Mouse (Mus musculus): Measurements from ENCODE around the gene Slc6a20a. TPM values are rescaled to one million over a fixed set of nuclear protein-coding genes. Genes with fewer than 3 reads are reported as not detected.

The Slc6a20a gene
- polyA plus RNA-seq, 1 experiment from 2014 or later: 4.7 TPM

DNA sequence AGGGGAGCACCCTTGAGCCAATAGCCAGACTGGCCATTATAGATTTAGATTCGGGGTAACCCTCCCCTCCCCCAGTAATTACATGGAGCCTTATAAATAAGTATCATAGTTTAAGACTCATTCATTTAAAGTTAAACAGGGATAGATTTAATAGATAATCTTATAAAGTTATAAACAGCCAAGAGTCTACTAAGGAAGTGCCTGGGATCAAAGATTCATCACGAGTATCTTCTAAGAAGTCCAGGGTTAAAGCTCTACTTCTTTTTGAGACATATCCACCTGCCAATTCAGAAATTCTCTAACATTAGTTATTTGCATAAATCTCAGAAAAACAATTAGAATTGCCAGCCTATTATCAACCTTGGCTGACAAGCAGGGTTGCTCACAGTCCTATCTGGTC is 53.9 kb downstream of the Slc6a20a start:
- WGBS: 88% methylated on average over 2 of the region's 2 CpGs
- no peak for ATAC-seq (ENCODE audit: insufficient read depth, low FRiP score)

DNA sequence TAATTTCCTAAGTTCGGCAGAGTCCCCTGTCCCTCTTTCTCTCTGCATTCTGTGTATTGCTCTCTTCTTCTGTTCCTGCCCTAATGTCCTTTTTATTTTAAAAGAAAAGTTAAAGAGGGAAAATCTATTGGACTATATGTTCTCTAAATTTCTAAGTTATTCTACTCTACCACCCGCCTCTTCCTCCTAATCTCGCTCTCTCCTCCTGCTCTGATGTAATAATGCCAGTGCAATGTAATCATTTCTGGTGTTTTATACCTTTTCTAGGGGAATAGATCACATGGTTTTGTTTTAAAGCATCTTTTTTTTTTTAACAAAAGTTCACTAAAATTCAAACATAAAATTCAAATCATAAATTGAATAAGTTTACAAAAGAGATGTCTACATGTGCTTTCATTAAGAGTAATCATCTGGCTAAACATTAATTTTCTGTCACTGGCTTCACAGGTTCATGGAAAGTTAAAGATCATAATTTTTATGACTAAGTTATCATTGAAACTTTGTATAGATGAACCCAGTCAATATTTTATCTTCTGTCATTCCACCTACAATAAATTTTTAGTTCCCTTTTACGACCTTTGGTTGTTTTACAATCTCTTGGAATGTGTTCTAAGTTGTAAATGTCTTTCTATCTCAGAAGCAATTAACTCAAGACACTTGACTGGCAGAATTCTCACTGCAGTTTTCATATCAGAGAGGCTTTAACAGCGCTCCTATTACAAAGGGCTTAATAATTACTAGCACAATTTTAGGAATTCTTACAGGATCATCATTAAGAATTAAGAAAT is 58.2 kb downstream of the Slc6a20a start:
- Histone ChIP-seq H3K4me1 (ENCODE audit: control insufficient read depth, insufficient read depth, low read length) (no peaks in the 10 kb centered on the region), H3K27me3 (ENCODE audit: control insufficient read depth, insufficient read depth, low read length) (no peaks in the 10 kb centered on the region), H3K9me3 (replicated peaks; ENCODE audit: control insufficient read depth, low read length) (no peaks in the 10 kb centered on the region), H3K36me3 (ENCODE audit: control insufficient read depth, insufficient read depth, low read length) (no peaks in the 10 kb centered on the region), H3K9ac (ENCODE audit: low read length) (no peak overlapping the region), H3K4me2 (ENCODE audit: low read depth, low read length) (no peak overlapping the region), H3K27ac (ENCODE audit: low read length) (no peak overlapping the region), H3K4me3 (replicated peaks; ENCODE audit: low read length) (no peak overlapping the region)
- 82% methylated on average over 5 of the region's 5 CpGs for WGBS
- no peak for ATAC-seq (ENCODE audit: insufficient read depth, low FRiP score)

More for the DNA sequence above, 53.9 kb downstream of the Slc6a20a start:
- H3K9ac ChIP-seq (ENCODE audit: low read length): no peak overlapping the region
- H3K4me2 ChIP-seq (ENCODE audit: low read depth, low read length): no peak overlapping the region
- no peaks in the 10 kb centered on the region for H3K36me3 ChIP-seq (ENCODE audit: control insufficient read depth, insufficient read depth, low read length)
- no peak overlapping the region for H3K4me3 ChIP-seq (replicated peaks; ENCODE audit: low read length)
- H3K9me3 ChIP-seq (replicated peaks; ENCODE audit: control insufficient read depth, low read length): no peaks in the 10 kb centered on the region
- no peak overlapping the region for H3K27ac ChIP-seq (ENCODE audit: low read length)
- no peaks in the 10 kb centered on the region for H3K27me3 ChIP-seq (ENCODE audit: control insufficient read depth, insufficient read depth, low read length)
- H3K4me1 ChIP-seq (ENCODE audit: control insufficient read depth, insufficient read depth, low read length): no peaks in the 10 kb centered on the region

DNA sequence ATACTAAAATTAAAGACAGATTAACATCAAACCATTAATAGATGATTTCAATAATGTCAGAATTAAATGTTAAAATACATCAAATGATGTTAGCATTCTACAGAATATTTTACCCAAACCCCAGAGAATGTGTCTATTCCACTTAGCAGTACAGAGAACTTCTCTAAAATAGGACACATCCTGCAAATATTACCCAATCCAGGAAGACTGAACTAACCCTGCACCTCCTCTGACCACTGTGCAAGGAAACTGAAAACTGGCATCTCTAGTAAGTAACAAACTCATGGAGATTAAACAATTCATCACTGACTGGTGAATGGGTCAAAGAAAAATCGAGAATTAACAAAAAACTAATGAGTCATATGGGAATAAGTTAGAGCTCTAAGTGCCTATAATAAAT is 77.2 kb downstream of the Slc6a20a start:
- H3K4me1 ChIP-seq (ENCODE audit: control insufficient read depth, insufficient read depth, low read length): no peaks in the 10 kb centered on the region
- no peak overlapping the region for H3K4me2 ChIP-seq (ENCODE audit: low read depth, low read length)
- no peaks in the 10 kb centered on the region for H3K9me3 ChIP-seq (replicated peaks; ENCODE audit: control insufficient read depth, low read length)
- H3K27ac ChIP-seq (ENCODE audit: low read length): no peak overlapping the region
- no peak overlapping the region for H3K4me3 ChIP-seq (replicated peaks; ENCODE audit: low read length)
- WGBS: 74% methylated on average over 1 of the region's 1 CpGs
- no peaks in the 10 kb centered on the region for H3K36me3 ChIP-seq (ENCODE audit: control insufficient read depth, insufficient read depth, low read length)
- H3K9ac ChIP-seq (ENCODE audit: low read length): no peak overlapping the region
- no peaks in the 10 kb centered on the region for H3K27me3 ChIP-seq (ENCODE audit: control insufficient read depth, insufficient read depth, low read length)
- ATAC-seq (ENCODE audit: insufficient read depth, low FRiP score): no peak

DNA sequence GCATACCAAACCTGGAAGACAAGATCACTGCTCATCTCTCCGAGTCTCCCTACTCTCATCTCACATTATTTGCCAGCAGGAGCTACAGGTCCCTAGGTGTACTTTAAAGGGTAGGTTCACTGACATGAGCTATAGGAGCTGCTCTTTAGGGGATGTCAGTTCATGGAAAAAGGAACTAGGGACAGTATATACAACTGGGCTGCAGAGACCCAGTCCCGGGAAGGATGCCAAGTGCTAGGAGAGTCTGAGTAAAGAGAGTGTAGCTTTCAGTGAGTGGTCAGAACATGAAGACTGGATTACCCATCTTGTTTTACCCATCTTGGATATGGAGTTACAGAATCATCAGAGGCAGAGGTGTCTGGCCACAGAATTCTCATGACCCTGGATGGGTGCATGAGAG is 81.3 kb downstream of the Slc6a20a start:
- Histone ChIP-seq H3K27me3 (ENCODE audit: control insufficient read depth, insufficient read depth, low read length) (no peaks in the 10 kb centered on the region), H3K9ac (ENCODE audit: low read length) (no peak overlapping the region), H3K27ac (ENCODE audit: low read length) (no peak overlapping the region), H3K36me3 (ENCODE audit: control insufficient read depth, insufficient read depth, low read length) (0 out of 2 replicates have a peak, but pooled peaks cover 7% of the 10 kb centered on the region), H3K9me3 (replicated peaks; ENCODE audit: control insufficient read depth, low read length) (no peaks in the 10 kb centered on the region), H3K4me3 (replicated peaks; ENCODE audit: low read length) (no peak overlapping the region), H3K4me1 (ENCODE audit: control insufficient read depth, insufficient read depth, low read length) (no peaks in the 10 kb centered on the region), H3K4me2 (ENCODE audit: low read depth, low read length) (no peak overlapping the region)
- ATAC-seq (ENCODE audit: insufficient read depth, low FRiP score): no peak; the same call in 1 of the 2 replicates
- 93% methylated on average over 2 of the region's 2 CpGs for WGBS

DNA sequence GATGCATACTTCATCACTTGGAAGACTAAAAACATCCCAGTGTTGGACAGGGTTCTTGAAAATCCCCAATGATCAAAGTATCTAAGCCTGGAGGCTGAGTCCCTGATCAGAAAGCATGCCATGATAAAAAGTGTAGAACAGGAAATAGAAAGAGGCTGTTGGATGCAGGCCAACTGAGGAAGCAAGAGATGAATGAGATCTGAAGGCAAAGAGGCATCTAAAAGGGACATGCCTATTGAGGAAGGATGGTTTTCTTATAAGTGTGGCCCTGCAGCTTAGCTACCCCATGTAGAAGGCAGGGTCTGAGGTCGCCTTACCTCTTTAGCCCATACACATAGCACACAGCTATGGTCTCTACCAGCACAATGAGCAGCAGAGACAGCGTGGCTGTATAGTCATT is 81.8 kb downstream of the Slc6a20a start:
- WGBS: 90% methylated on average over 2 of the region's 2 CpGs
- no peak overlapping the region for H3K9ac ChIP-seq (ENCODE audit: low read length)
- no peaks in the 10 kb centered on the region for H3K4me1 ChIP-seq (ENCODE audit: control insufficient read depth, insufficient read depth, low read length)
- no peak overlapping the region for H3K4me2 ChIP-seq (ENCODE audit: low read depth, low read length)
- no peak overlapping the region for H3K27ac ChIP-seq (ENCODE audit: low read length)
- ATAC-seq (ENCODE audit: insufficient read depth, low FRiP score): no peak
- no peak overlapping the region for H3K4me3 ChIP-seq (replicated peaks; ENCODE audit: low read length)
- H3K9me3 ChIP-seq (replicated peaks; ENCODE audit: control insufficient read depth, low read length): no peaks in the 10 kb centered on the region
- H3K36me3 ChIP-seq (ENCODE audit: control insufficient read depth, insufficient read depth, low read length): 0 out of 2 replicates have a peak, but pooled peaks cover 7% of the 10 kb centered on the region
- no peaks in the 10 kb centered on the region for H3K27me3 ChIP-seq (ENCODE audit: control insufficient read depth, insufficient read depth, low read length)

DNA sequence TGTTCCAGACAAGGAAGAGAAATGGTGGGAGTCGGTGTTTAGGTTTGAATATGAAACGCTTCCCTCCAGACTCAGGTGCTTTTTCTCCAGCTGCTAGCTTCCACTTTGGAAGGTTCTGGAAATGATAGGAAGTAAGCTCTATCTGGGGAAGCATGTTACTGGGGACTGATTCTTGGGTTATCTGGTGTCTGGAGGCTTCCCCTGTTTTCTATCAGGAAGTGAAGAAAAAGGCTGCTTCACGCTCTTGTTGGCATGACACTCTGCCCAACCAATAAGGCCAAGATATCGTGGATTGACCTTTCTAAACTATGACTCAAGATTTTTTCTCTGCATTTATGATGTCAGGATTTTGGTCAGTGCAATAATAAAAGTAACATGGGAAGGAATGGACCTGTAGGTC is 83.5 kb downstream of the Slc6a20a start:
- no peaks in the 10 kb centered on the region for H3K9me3 ChIP-seq (replicated peaks; ENCODE audit: control insufficient read depth, low read length)
- H3K4me2 ChIP-seq (ENCODE audit: low read depth, low read length): no peak overlapping the region
- H3K9ac ChIP-seq (ENCODE audit: low read length): no peak overlapping the region
- H3K4me1 ChIP-seq (ENCODE audit: control insufficient read depth, insufficient read depth, low read length): no peaks in the 10 kb centered on the region
- no peak overlapping the region for H3K27ac ChIP-seq (ENCODE audit: low read length)
- 0 out of 2 replicates have a peak, but pooled peaks cover 7% of the 10 kb centered on the region for H3K36me3 ChIP-seq (ENCODE audit: control insufficient read depth, insufficient read depth, low read length)
- WGBS: 90% methylated on average over 4 of the region's 4 CpGs
- no peak overlapping the region for H3K4me3 ChIP-seq (replicated peaks; ENCODE audit: low read length)
- no peak for ATAC-seq (ENCODE audit: insufficient read depth, low FRiP score)
- no peaks in the 10 kb centered on the region for H3K27me3 ChIP-seq (ENCODE audit: control insufficient read depth, insufficient read depth, low read length)

DNA sequence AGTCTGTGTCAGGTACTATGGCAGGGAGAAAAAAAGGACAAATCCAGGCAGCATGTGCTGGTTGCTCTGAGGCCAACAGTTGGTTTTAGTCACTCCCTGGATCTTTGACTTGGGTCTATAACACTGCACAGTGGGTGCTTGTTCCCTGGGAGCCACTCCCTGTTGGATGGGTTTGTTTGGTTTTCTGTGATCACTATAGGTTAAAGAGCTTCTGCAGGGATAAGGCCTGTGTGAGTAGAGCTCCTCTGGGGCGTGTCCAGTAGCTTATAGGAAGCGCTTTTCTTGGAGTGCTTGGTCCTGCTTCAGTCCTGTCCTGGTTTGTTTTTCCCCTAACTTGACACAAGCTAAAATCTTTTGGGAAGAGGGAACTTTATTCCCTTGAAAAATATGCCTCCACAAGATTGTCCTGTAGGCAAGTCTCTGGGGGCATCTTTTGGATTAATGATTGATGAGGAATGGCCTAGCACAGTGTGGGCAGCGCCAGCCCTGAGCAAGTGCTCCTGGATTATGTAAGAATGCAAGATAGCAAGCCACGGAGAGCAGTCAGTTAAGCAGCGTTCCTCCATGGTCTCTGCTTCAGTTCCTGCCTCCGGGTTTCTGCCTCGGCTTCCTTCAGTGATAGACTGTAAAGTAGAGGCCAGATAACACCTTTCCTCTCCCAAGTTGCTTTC is 89.3 kb downstream of the Slc6a20a start:
- WGBS: 72% methylated on average over 7 of the region's 7 CpGs
- Histone ChIP-seq H3K9me3 (replicated peaks; ENCODE audit: control insufficient read depth, low read length) (no peaks in the 10 kb centered on the region), H3K27ac (ENCODE audit: low read length) (no peak overlapping the region), H3K4me3 (replicated peaks; ENCODE audit: low read length) (no peak overlapping the region), H3K4me2 (ENCODE audit: low read depth, low read length) (no peak overlapping the region), H3K36me3 (ENCODE audit: control insufficient read depth, insufficient read depth, low read length) (0 out of 2 replicates have a peak, but pooled peaks cover 7% of the 10 kb centered on the region), H3K27me3 (ENCODE audit: control insufficient read depth, insufficient read depth, low read length) (no peaks in the 10 kb centered on the region), H3K4me1 (ENCODE audit: control insufficient read depth, insufficient read depth, low read length) (no peaks in the 10 kb centered on the region), H3K9ac (ENCODE audit: low read length) (no peak overlapping the region)
- no peak for ATAC-seq (ENCODE audit: insufficient read depth, low FRiP score)

Other genes starting within 250 kb of the Slc6a20a start
- gene Limd1, start 200.2 kb downstream of the Slc6a20a start, polyA plus RNA-seq (2015; fragmentation: Nextera tagmentation; extraction: Ambion mirVana): 48.8 and 49.6 TPM in 2 replicates
- gene Sacm1l, start 149.1 kb downstream of the Slc6a20a start, polyA plus RNA-seq (2015; fragmentation: Nextera tagmentation; extraction: Ambion mirVana): 63.6 and 65.4 TPM in 2 replicates
- gene Slc6a20b, start 46.3 kb downstream of the Slc6a20a start, polyA plus RNA-seq (2015; fragmentation: Nextera tagmentation; extraction: Ambion mirVana): 0.21 and 0.31 TPM in 2 replicates
- 0.41 and 0.46 TPM in 2 replicates for gene Ccr9, start 446 bp downstream of the Slc6a20a start, polyA plus RNA-seq (2015; fragmentation: Nextera tagmentation; extraction: Ambion mirVana)
- gene Lztfl1, start 38.8 kb upstream of the Slc6a20a start, polyA plus RNA-seq (2015; fragmentation: Nextera tagmentation; extraction: Ambion mirVana): 46.4 and 47.8 TPM in 2 replicates
- 0.70 and 1.0 TPM in 2 replicates for gene Cxcr6, start 127.6 kb upstream of the Slc6a20a start, polyA plus RNA-seq (2015; fragmentation: Nextera tagmentation; extraction: Ambion mirVana)
- gene Fyco1, start 173.0 kb upstream of the Slc6a20a start, polyA plus RNA-seq (2015; fragmentation: Nextera tagmentation; extraction: Ambion mirVana): 14.7 and 14.8 TPM in 2 replicates
- gene Xcr1, start 183.1 kb upstream of the Slc6a20a start, polyA plus RNA-seq (2015; fragmentation: Nextera tagmentation; extraction: Ambion mirVana): not detected in 2 replicates